Mouse (Mus musculus) kidney, embryonic 15.5 days (tissue): ENCODE results near the gene Cnot8. TPM values are rescaled to one million over a fixed set of nuclear protein-coding genes. Genes with fewer than 3 reads are reported as not detected.
A peak's percentile ranks its signal among the peaks of the same experiment; 100 is the strongest.

Experiments used
- ATAC-seq: fragments of 200-750 bp; cut with Nextera tagmentation; replicated peaks from 2 replicates; pipeline ENCODE4 v1.8.0; 2017; ENCODE audit warnings: moderate TSS enrichment; ENCODE audit not compliant: low FRiP score
- H3K27ac ChIP-seq: fragments of 300-500 bp; sonication (generic); 2 replicates; pipeline ENCODE4 v1.5.1; 2015; ENCODE audit warnings: mild to moderate bottlenecking, inconsistent platforms
- H3K27me3 ChIP-seq: fragments of 300-500 bp; sonication (generic); 2 replicates; pipeline ENCODE4 v1.6.1; 2015; ENCODE audit warnings: inconsistent platforms
- H3K36me3 ChIP-seq: fragments of 300-500 bp; sonication (generic); 2 replicates; pipeline ENCODE4 v1.6.1; 2015; ENCODE audit warnings: inconsistent platforms
- H3K4me1 ChIP-seq: fragments of 300-500 bp; sonication (generic); 2 replicates; pipeline ENCODE4 v1.6.1; 2015; ENCODE audit warnings: inconsistent platforms
- H3K4me2 ChIP-seq: fragments of 300-500 bp; sonication (generic); 2 replicates; pipeline ENCODE4 v1.6.1; 2015; ENCODE audit warnings: moderate library complexity, mild to moderate bottlenecking, inconsistent platforms
- H3K4me3 ChIP-seq: fragments of 300-500 bp; sonication (generic); replicated peaks from 2 replicates; pipeline ENCODE4 v1.5.1; 2015; ENCODE audit warnings: mild to moderate bottlenecking, inconsistent platforms
- H3K9ac ChIP-seq: fragments of 300-500 bp; sonication (generic); 2 replicates; pipeline ENCODE4 v1.6.1; 2015; ENCODE audit warnings: mild to moderate bottlenecking, inconsistent platforms
- H3K9me3 ChIP-seq: fragments of 300-500 bp; sonication (generic); replicated peaks from 2 replicates; pipeline ENCODE4 v1.6.1; 2016; ENCODE audit warnings: inconsistent platforms
- WGBS: fragments of 180-500 bp; shearing (Covaris S2); methylation state at CpG from one replicate; pipeline ENCODE4 v1.1.7; 2015; ENCODE audit warnings: mixed read lengths; 5-methylcytosine and 5-hydroxymethylcytosine counted together
- polyA plus RNA-seq: library from polyadenylated mRNA; unstranded; fragments of >200 nt; fragmentation: Nextera tagmentation; extraction: Ambion mirVana; gene quantifications from 2 replicates; pipeline ENCODE4 v1.2.1, GENCODE M21; 2015

Cnot8 gene
- polyA plus RNA-seq, 1 experiment from 2014 or later, result 85.7 TPM

- Histone ChIP-seq H3K27me3 (no peaks in the 10 kb centered on the region), H3K9me3 (no peaks in the 10 kb centered on the region), H3K27ac (no peak overlapping the region), H3K4me2 (no peak overlapping the region), H3K4me1 (peaks cover 6% of the 10 kb centered on the region; the same call in 1 of the 2 replicates), H3K4me3 (no peak overlapping the region), H3K9ac (no peak overlapping the region), H3K36me3 (peaks cover 98% of the 10 kb centered on the region)
- no peak for ATAC-seq
Observed at GRCm38 (mm10) chr11:58134869-58135268, 30.9 kb downstream of the Cnot8 start.

GRCm38 (mm10) chr11:58135296-58135695 is 31.3 kb downstream of the Cnot8 start:
- Histone ChIP-seq H3K27me3 (no peaks in the 10 kb centered on the region), H3K4me2 (no peak overlapping the region), H3K4me1 (peaks cover 1% of the 10 kb centered on the region; the same call in 1 of the 2 replicates), H3K9ac (no peak overlapping the region), H3K36me3 (peaks cover 98% of the 10 kb centered on the region), H3K4me3 (no peak overlapping the region), H3K27ac (no peak overlapping the region), H3K9me3 (no peaks in the 10 kb centered on the region)
- ATAC-seq, result no peak

- Histone ChIP-seq H3K36me3 (peaks cover 98% of the 10 kb centered on the region), H3K4me1 (no peaks in the 10 kb centered on the region), H3K4me2 (no peak overlapping the region), H3K9me3 (no peaks in the 10 kb centered on the region), H3K27me3 (no peaks in the 10 kb centered on the region), H3K4me3 (no peak overlapping the region), H3K27ac (no peak overlapping the region), H3K9ac (no peak overlapping the region)
- ATAC-seq, result no peak
- 89% methylated on average over 6 of the region's 6 CpGs for WGBS
Observed at GRCm38 (mm10) chr11:58136677-58137076, 32.7 kb downstream of the Cnot8 start.

GRCm38 (mm10) chr11:58138821-58139220 is 34.9 kb downstream of the Cnot8 start:
- Histone ChIP-seq H3K9me3 (no peaks in the 10 kb centered on the region), H3K9ac (no peak overlapping the region), H3K4me1 (no peaks in the 10 kb centered on the region), H3K27me3 (no peaks in the 10 kb centered on the region), H3K4me3 (no peak overlapping the region), H3K36me3 (peaks cover 93% of the 10 kb centered on the region), H3K27ac (no peak overlapping the region), H3K4me2 (no peak overlapping the region)
- 94% methylated on average over 11 of the region's 11 CpGs for WGBS
- ATAC-seq, result no peak

GRCm38 (mm10) chr11:58139466-58139865 is 35.5 kb downstream of the Cnot8 start:
- no peaks in the 10 kb centered on the region for H3K27me3 ChIP-seq
- 97% methylated on average over 3 of the region's 3 CpGs for WGBS
- peaks cover 93% of the 10 kb centered on the region for H3K36me3 ChIP-seq
- no peak overlapping the region for H3K4me3 ChIP-seq
- no peak overlapping the region for H3K27ac ChIP-seq
- no peak for ATAC-seq
- H3K9ac ChIP-seq, result no peak overlapping the region
- H3K4me1 ChIP-seq, result no peaks in the 10 kb centered on the region
- H3K4me2 ChIP-seq, result no peak overlapping the region
- no peaks in the 10 kb centered on the region for H3K9me3 ChIP-seq

GRCm38 (mm10) chr11:58143704-58144426 is 39.9 kb downstream of the Cnot8 start:
- 91% methylated on average over 9 of the region's 9 CpGs for WGBS
- Histone ChIP-seq H3K27ac (no peak overlapping the region), H3K9me3 (no peaks in the 10 kb centered on the region), H3K4me3 (no peak overlapping the region), H3K27me3 (no peaks in the 10 kb centered on the region), H3K4me1 (no peaks in the 10 kb centered on the region), H3K36me3 (peaks cover 94% of the 10 kb centered on the region), H3K4me2 (no peak overlapping the region), H3K9ac (no peak overlapping the region)
- ATAC-seq, result no peak

GRCm38 (mm10) chr11:58146241-58146640 is 42.3 kb downstream of the Cnot8 start:
- peaks cover 92% of the 10 kb centered on the region for H3K36me3 ChIP-seq
- H3K9me3 ChIP-seq, result no peaks in the 10 kb centered on the region
- H3K27ac ChIP-seq, result no peak overlapping the region
- ATAC-seq, result no peak
- H3K4me3 ChIP-seq, result no peak overlapping the region
- 94% methylated on average over 5 of the region's 5 CpGs for WGBS
- no peaks in the 10 kb centered on the region for H3K4me1 ChIP-seq
- H3K27me3 ChIP-seq, result no peaks in the 10 kb centered on the region
- no peak overlapping the region for H3K4me2 ChIP-seq
- no peak overlapping the region for H3K9ac ChIP-seq

GRCm38 (mm10) chr11:58155458-58155857 is 51.5 kb downstream of the Cnot8 start:
- no peak for ATAC-seq

GRCm38 (mm10) chr11:58156871-58157270 is 52.9 kb downstream of the Cnot8 start:
- Histone ChIP-seq H3K36me3 (peaks cover 93% of the 10 kb centered on the region), H3K4me1 (no peaks in the 10 kb centered on the region), H3K27ac (no peak overlapping the region), H3K4me3 (no peak overlapping the region), H3K4me2 (no peak overlapping the region), H3K9ac (no peak overlapping the region), H3K27me3 (no peaks in the 10 kb centered on the region), H3K9me3 (no peaks in the 10 kb centered on the region)
- WGBS, result 63% methylated on average over 3 of the region's 3 CpGs
- ATAC-seq, result no peak

More at GRCm38 (mm10) chr11:58155458-58155857, 51.5 kb downstream of the Cnot8 start:
- Histone ChIP-seq H3K4me3 (no peak overlapping the region), H3K27ac (no peak overlapping the region), H3K27me3 (no peaks in the 10 kb centered on the region), H3K36me3 (peaks cover 91% of the 10 kb centered on the region), H3K9ac (no peak overlapping the region), H3K9me3 (no peaks in the 10 kb centered on the region), H3K4me1 (no peaks in the 10 kb centered on the region), H3K4me2 (no peak overlapping the region)
- WGBS, result 87% methylated on average over 9 of the region's 9 CpGs

GRCm38 (mm10) chr11:58165072-58165471 is 61.1 kb downstream of the Cnot8 start:
- no peak overlapping the region for H3K4me3 ChIP-seq
- no peak for ATAC-seq
- peaks cover 9% of the 10 kb centered on the region for H3K4me1 ChIP-seq
- no peaks in the 10 kb centered on the region for H3K27me3 ChIP-seq
- no peaks in the 10 kb centered on the region; the same call in 1 of the 2 replicates for H3K9me3 ChIP-seq
- no peak overlapping the region for H3K4me2 ChIP-seq
- WGBS, result 94% methylated on average over 2 of the region's 2 CpGs
- H3K27ac ChIP-seq, result no peak overlapping the region
- no peak overlapping the region for H3K9ac ChIP-seq
- H3K36me3 ChIP-seq, result peaks cover 65% of the 10 kb centered on the region

GRCm38 (mm10) chr11:58167822-58168166 is 63.8 kb downstream of the Cnot8 start:
- Histone ChIP-seq H3K27me3 (no peaks in the 10 kb centered on the region), H3K4me3 (peak overlapping the region; percentile 80), H3K4me2 (peak overlapping the region; percentile 76), H3K9ac (peak overlapping the region; percentile 68), H3K27ac (peak overlapping the region; percentile 66), H3K9me3 (no peaks in the 10 kb centered on the region; the same call in 1 of the 2 replicates), H3K36me3 (peaks cover 41% of the 10 kb centered on the region), H3K4me1 (peaks cover 20% of the 10 kb centered on the region)
- ATAC-seq, result no peak
- under 1% methylated on average over 8 of the region's 8 CpGs for WGBS
